In the genomic region with DNA sequence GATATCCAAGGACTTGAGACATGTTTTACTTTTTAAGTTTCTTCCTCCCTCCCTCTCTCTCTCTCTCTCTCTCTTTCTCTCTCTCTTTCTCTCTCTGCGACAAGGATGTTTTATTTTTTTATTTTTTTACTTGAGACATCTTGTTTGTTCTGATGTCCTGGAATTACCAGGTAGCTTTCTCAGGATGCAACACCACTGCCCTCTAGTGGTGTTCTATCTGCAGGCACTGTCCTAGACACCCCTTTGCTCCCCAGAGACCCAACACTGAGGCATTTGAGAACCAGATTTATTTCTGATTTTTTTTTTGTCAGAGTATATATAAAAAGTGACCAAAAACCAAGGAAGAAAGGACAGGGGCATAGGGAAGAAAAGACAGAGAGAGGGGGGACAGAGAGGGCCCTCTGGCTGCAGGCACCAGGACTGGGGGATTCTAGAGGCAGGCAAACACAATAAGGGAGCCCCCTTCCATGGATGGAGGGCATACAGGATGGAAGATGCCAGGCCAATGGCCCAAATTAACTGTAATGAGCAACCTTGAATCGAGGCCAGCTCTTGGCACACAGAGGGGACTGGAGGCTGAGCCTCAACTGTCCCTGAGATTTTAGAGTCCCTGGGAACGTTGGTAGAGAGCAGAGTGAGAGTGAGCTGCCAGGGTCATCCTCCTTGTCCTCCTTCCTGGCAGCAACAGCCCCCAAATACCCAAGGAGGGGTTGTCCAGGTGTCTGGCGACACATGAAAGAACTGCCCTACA, we compare ENCODE assay signal across 9 mouse cellular contexts. TPM values are rescaled to one million over a fixed set of nuclear protein-coding genes. Genes with fewer than 3 reads are reported as not detected.
A peak's percentile ranks its signal among the peaks of the same experiment; 100 is the strongest.
DNase-seq lines count a peak whose midpoint lies in the region; ATAC-seq and TF ChIP-seq lines count a peak whose summit lies in the region.
"Had no signal": no experiment of that assay in that cellular context is flagged by ENCODE, and none has a peak within 500 bp of the region (broad histone marks: within the 10 kb centered on the region; RNA-seq: fewer than 3 reads in every experiment).

No protein-coding gene starts in this region.

- H3K27me3 ChIP-seq in G1E (ENCODE audit: insufficient read depth, low read length): peaks cover 5% of the 10 kb centered on the region; the same call in 1 of the 2 replicates

- peak; percentile 53 for TF ChIP-seq CTCF in G1E (IDR thresholded peaks at IDR 0.05; ENCODE audit: low read depth, low read length)

- no peak overlapping the region for H3K4me3 ChIP-seq in G1E (ENCODE audit: low read depth, low read length)
- H3K4me3 ChIP-seq: liver, embryonic 15.5 days had no signal

- ATAC-seq in cerebellum, adult (ENCODE audit: insufficient number of reproducible peaks, low FRiP score, low TSS enrichment): no peak
- ATAC-seq in G1E (ENCODE audit: extremely low read depth, insufficient number of reproducible peaks, low FRiP score, poor library complexity, severe bottlenecking): no peak

- H3K4me1 ChIP-seq in G1E (ENCODE audit: insufficient read depth, low read depth, low read length): peaks cover 65% of the 10 kb centered on the region

- H3K36me3 ChIP-seq in G1E (replicated peaks): peaks cover 38% of the 10 kb centered on the region

- peak; percentile 62 for DNase-seq in cerebellum, adult 11 months
- peak; percentile 39 for DNase-seq in layer of hippocampus, adult 9-11 months
- no peak for DNase-seq in layer of hippocampus, adult 8-10 months (ENCODE audit: low spot score in 2 of 2)
- DNase-seq in G1E (ENCODE audit: low spot score): no peak
- peak; percentile 62 to 81 for DNase-seq in cerebellum, postnatal 25 days
- DNase-seq in naive thymus-derived CD4-positive, alpha-beta T cell, adult 2 months (ENCODE audit: low read depth): peak; percentile 75
- DNase-seq in c-Kit-positive CD71-positive TER-119-positive erythroid progenitor cells, embryonic 14.5 days (ENCODE audit: low spot score): no peak

- H3K9me3 ChIP-seq in G1E (replicated peaks): no peaks in the 10 kb centered on the region
- H3K9me3 ChIP-seq: liver, embryonic 15.5 days had no signal

RNA-seq across cellular contexts. Expression of a gene that starts 2.5 kb away (rescaled TPM):
- total RNA-seq in layer of hippocampus, adult 8-10 months (2022): 100 to 1,000 TPM in 1 of 4 experiments, 10 to 100 TPM in 3; 89.3 to 104 (median 93.8) TPM
- total RNA-seq in G1E (2014; fragmentation: Nextera tagmentation) (19.9 and 40.5 TPM in 2 replicates), G1E (2017) (16.3 and 19.8 TPM in 2 replicates)
- polyA plus RNA-seq in G1E (2012): 88.2 and 90.0 TPM in 2 replicates

RNA-seq across cellular contexts. Expression of a gene that starts 3.5 kb away (rescaled TPM):
- total RNA-seq in layer of hippocampus, adult 8-10 months (2022): 10 to 100 TPM; 59.5 to 63.3 (median 59.8) TPM
- total RNA-seq in G1E (2014; fragmentation: Nextera tagmentation) (53.1 and 60.8 TPM in 2 replicates), G1E (2017) (76.4 and 91.9 TPM in 2 replicates)
- polyA plus RNA-seq in G1E (2012): 20.3 and 27.8 TPM in 2 replicates

RNA-seq across cellular contexts. Expression of a gene that starts 3.9 kb away (rescaled TPM):
- 10 to 100 TPM; 14.1 to 17.8 (median 16.2) TPM for total RNA-seq in layer of hippocampus, adult 8-10 months (2022)
- 10.6 and 16.1 TPM in 2 replicates for total RNA-seq in G1E (2014; fragmentation: Nextera tagmentation)
- 2.5 and 3.1 TPM in 2 replicates for total RNA-seq in G1E (2017)
- 7.6 and 9.7 TPM in 2 replicates for polyA plus RNA-seq in G1E (2012)

RNA-seq across cellular contexts. Expression of a gene that starts 10.4 kb away (rescaled TPM):
- 10 to 100 TPM; 69.9 to 90.4 (median 73.4) TPM for total RNA-seq in layer of hippocampus, adult 8-10 months (2022)
- 51.3 and 66.0 TPM in 2 replicates for total RNA-seq in G1E (2014; fragmentation: Nextera tagmentation)
- total RNA-seq in G1E (2017): 54.9 and 63.9 TPM in 2 replicates
- 46.9 and 63.2 TPM in 2 replicates for polyA plus RNA-seq in G1E (2012)

Comparison
In these comparisons a context has a peak if more than half of its experiments do, and no peak if none do; other contexts are left out.
1. DNase-seq: peak in cerebellum, adult 11 months (single experiment), layer of hippocampus, adult 9-11 months (single experiment), cerebellum, postnatal 25 days (2 of 2) and naive thymus-derived CD4-positive, alpha-beta T cell, adult 2 months (single experiment); none in layer of hippocampus, adult 8-10 months (0 of 2), G1E (single experiment) and c-Kit-positive CD71-positive TER-119-positive erythroid progenitor cells, embryonic 14.5 days (single experiment).